Mouse (Mus musculus) R1 (cell line): ENCODE results near the gene Phlpp1.

Experiments used
- DNase-seq: peaks from one replicate; pipeline ENCODE4 v3.0.0-alpha.2; 2018; ENCODE audit warnings: low read depth, low spot score

The Phlpp1 gene

DNA sequence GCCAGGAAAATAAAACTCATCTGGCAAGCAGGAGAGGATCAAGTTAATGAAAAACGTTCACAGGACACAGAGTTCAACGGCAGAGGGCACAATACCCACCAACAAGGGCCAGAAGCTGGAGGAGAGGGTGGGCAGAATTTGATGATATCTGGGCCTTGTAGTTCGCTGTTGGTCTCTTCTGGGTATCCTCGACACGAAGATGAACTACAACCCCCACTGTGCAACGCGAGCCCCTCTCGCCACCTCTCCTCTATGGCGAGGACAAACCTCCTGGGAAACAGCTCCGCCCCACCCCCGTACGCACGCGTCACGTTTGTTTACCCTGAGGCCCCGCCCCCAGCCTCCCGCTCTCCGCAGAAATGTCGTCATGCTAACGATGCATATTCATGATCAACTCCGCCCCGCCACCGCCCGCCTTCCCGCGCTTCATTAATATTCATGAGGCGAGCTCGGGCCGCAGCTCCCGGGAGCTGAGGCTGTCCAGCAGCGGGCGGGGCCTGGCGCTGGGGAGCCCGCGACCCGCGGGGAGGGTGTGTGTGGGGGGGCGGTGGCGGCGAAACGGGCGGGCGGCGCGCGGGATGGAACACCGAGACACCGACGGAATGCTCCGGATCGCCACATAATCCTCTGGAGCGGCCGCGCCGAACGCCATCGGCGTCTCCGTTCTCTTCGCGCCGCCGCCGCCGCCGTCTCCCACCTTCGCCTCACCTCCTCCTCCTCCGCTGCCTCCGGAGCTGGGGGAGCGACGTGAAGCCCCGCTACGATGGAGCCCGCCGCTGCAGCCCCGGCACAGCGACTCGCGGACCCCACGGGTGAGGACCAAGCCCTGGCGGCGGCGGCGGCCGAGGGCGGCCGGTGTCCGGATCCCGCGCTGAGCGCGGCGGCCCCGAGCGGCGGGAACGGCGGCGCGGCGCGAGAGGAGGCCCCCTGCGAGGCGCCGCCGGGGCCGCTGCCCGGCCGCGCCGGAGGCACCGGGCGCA lies at the start of gene Phlpp1:
Phlpp1 (plus strand) TSS at position 512 of the 980 bp plus-strand sequence.
- peak; percentile 99 for DNase-seq

DNA sequence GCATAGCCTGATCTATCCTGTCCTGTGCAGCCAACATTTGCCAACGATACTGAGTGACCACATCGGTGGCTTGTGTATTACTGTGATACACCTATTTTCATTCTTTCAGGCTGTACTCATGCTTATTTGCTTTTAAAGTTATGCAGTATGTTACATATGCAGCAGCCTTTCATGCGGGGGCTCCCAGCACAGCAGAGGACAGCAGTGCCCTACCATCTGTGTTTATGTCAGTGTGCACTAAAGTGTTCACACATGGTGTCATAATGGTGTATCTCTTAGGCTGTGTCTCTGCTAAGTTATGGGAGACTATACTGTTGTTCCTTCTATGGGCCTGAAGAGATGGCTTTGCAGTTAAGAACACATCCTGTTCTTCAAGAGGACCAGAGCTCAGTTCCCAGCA lies 45.0 kb upstream of the Phlpp1 start:
- no peak for DNase-seq

DNA sequence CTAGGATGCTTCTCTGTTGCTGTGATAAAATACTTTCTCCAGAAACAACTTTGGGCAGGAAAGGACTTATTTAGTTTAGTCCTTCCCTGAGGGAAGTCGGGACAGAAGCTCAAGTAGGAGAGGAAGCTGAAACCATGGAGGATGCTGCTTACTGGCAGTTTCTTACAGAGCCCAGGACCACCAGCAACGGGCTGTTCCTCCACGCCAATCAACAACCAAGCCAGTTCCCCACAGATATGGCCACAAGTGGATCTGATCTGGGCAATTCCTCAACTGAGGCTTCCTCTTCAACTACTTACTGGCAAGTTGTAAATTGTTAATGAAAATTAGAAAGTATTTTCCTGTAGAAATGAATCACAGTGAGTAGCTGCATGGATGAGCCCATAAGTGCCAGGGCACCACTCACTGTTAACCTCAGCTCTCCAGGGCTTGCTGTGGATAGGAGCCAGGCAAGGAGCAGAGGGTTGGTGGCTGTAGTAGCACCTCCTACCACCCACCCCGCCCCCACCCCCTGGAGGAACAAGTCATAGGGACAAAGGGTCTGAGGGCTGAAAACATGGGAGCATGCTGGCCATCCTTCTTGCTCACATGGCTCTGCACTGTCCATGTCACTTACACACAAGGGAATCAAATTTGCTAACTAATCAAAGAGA lies 39.7 kb upstream of the Phlpp1 start:
- no peak for DNase-seq

DNA sequence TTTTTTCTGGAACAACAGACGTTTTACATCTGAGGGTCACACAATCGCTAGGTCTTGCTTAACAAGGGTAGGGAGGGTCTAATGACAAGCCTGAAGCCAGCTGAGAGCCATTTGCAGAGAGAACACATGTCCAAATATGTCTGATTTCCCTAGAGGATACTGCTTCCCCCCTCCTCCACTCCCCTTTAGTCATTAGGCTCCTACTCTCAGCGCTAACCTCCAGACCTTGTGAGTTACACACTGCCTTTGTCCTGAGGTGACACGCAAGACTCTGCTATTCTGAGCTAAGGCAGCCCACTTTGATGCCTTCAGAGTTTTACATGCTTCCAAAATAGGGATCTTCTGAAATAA lies 39.2 kb upstream of the Phlpp1 start:
- no peak for DNase-seq

DNA sequence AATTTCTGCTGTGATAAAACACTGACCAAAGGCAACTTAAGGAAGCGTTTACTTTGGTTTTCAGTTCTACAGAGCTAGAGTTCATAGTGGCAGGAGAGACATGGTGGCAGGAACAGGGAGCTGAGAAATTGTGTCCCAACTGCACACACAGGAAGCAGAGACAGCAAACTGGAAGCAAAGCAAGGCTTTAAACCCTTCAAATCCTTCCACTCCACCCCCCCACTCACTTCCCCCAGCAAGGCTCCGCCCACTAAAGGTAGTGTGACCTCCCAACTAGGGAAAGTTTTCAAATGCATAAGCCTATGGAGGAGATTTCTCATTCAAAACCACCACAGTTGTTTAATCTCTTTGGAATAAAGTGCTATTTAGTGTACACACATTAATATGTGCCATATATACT lies 32.9 kb upstream of the Phlpp1 start:
- no peak for DNase-seq

DNA sequence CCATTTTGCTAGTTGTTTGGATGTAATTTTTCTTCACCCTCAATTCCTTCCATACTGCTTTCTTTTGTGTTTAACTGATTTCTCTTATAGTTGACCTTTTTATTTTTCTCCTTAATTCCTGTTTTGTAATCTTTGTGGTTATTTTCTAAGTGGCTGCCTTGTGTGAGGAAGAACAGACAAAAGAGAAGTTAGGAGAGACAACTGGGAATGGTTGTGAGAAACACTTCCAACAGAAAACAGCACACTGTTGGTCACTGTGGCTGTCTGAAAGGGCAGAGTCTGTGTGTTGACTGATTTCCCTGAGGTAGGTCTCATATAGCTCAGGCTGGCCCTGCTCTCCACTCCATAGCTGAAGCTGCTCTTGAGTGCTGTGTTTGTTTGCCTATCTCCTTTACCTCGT lies 32.4 kb upstream of the Phlpp1 start:
- DNase-seq = no peak

DNA sequence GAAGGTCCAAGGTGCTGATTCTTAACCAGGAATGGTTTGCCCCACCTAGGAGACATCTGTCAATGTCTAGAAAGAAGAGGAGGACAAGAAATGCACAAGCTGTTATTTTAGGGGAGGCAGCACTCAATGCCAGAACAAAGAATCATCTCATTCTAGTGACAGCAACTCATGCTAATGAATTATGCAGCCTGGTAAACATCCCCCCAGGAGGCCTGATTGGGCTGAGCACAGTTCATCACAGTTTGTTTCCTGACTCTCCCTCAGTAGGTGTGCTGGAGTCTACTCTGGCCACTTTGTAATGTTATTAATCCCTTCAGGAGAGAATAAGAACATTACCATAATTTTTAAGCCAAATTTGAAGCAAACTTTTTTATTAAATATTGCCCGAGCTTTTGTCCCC lies 29.5 kb upstream of the Phlpp1 start:
- DNase-seq = peak; percentile 15

DNA sequence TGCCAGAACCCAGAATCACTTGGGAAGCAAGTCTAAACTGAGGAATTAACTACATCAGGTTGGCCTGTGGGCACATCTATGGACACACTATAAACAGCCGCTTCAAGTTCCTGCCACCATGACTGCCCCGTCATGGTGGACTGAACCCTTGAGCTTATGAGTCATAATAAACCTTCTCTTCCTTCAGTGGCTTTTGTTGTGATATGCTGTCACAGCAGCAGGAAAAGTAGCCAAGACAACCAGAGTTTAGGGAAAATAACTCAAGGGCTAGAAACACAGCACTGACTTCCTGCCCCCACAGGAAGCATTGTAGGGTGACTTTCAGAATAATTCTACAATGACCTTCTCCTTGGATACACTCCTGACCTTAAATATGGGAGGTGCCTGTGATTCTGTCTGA lies 27.0 kb upstream of the Phlpp1 start:
- DNase-seq = no peak

DNA sequence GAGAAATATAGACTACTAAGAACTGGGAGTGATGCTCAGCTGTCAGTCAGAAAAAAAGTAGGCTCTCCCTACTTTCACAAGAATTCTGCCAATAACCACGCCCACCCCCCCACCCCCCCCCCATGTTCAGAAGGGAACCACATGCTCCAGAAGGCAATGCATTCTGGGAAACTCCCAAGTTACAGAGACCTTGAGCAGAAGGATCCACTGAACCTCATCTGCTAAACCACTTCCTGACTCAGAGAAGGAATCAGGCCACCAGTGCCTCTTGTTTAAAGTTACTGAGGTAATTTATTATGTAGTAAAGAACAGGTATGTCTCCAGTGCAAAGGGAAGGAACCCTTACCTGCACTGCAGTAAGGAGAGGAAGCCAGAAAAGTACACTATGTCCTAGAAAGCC lies 26.5 kb upstream of the Phlpp1 start:
- DNase-seq = no peak

DNA sequence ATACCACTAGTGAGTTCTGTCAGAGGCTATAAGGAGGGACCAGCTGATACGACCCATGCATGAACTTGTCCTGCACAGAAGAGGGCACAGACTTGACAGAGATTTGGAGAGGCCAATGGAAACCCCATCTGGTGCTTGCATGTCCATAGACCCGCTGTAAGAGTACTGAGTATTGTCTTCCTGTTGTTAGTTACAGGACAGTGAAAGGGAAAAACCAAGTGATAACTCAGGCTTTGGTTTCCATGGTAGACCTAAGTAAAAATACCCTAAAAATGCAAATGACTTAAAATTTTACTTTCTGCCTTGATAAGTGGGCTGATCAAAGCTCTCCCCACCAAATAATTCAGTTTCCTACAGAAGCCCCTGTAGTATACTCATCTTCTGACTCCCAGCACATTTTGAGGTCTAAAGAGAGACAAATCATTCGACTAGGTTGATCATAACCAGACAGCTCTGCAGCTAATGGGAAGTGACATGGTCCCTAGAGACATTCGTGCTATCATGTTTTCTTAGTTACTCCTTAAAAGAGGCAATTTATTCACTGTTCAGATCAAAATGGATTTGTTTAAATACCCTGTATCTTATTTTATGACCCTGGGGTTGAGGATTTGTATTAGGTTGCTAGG lies 25.9 kb upstream of the Phlpp1 start:
- DNase-seq = no peak

DNA sequence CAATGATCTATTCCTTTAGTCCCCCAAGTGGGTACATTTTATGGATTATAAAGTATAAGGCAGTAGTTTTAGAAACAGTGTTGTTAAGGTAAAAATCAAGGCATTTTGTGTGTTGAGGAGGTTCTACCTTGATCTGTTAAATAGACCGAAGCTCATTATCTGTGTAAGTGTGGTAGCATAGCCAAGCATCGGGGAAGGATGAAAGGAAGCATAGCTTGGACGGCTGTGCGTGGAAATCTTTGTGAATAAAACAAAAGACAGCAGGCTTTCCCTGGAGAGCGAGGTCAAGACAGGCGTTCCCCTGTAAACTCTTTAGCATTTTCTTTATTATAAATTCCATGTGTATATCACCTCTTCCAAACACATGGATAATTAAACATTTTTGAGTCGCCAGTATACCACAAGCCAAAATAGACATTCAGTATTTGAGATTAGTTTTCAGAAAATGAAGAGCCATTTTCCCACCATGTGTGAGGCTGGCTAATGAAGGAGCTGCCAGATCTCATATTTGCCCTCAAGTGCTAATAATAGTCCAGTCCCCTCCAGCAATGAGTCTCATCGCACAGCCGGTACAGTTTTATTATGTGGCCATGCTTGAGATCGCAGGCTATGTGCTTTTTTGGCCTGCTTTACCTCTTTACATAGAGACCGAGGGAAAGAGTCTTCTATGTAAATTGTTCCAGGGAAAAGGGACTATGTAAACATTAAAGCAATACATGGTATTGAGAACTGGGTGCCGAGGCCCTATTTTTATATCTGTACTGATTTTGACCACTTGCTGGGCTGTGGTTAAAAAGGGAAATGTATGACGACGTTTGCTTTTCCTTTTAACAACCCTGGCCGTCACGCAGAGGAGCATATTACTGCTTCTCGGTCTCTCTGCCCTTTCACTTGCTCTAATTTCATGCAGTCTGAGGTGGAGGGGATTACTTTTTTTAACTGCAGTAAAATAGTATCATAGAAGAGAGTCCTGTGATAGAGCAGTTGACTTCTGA lies 22.9 kb upstream of the Phlpp1 start:
- DNase-seq = no peak

DNA sequence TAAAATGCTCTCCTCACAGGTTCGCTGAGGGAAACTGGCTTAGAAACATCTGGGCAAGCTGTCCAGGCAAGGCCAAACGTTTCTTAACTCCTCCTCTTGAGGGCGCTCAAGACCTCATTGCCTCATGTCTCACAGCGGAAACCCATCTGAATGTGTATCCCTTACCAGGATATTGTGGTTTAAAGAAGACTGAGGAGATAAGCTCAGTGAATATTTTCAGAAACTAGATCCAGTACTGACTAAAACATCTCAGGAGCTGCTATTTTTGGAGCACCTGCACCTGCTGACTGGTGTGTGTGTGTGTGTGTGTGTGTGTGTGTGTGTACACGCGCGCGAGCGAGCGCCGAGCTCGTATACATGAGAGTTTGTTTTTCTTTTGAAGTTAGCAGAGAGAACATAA lies 19.7 kb upstream of the Phlpp1 start:
- peak; percentile 83 for DNase-seq

DNA sequence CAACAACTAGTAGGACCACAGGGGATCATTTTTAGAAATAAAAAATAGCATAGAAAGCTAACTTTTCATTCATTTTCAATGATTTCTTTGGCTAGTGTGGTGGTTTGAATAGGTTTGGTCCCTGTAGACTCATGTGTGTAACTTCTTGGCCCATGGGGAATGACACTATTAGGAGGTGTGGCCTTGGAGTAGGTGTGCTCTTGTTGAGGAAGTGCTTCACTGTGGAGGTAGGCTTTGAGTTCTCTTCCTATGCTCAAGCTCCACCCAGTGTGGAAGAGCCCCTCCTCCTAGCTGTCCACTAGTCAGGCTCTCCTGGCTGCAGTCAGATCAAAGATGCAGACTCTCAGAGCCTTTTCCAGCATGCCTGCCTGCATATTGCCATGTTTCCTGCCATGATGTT lies 18.8 kb upstream of the Phlpp1 start:
- peak; percentile 33 for DNase-seq

DNA sequence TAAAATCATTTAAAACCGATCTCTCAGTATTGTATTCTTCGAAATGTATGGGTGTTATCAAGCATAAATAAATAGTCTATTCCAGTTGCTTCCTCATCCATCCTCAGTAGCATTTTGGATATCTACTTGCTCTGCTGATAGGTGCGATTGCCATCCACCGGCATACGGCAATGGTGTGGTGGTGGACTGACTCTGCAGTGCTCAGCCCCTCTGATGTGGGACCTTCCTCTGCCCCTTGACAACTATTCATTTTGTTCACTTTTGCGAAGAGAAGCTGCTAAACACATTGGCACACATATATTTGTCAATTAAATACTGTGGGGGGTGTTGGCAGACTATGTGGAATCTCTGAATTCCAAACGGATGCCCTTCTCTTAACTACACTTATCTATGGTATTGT lies 17.0 kb upstream of the Phlpp1 start:
- DNase-seq = no peak

DNA sequence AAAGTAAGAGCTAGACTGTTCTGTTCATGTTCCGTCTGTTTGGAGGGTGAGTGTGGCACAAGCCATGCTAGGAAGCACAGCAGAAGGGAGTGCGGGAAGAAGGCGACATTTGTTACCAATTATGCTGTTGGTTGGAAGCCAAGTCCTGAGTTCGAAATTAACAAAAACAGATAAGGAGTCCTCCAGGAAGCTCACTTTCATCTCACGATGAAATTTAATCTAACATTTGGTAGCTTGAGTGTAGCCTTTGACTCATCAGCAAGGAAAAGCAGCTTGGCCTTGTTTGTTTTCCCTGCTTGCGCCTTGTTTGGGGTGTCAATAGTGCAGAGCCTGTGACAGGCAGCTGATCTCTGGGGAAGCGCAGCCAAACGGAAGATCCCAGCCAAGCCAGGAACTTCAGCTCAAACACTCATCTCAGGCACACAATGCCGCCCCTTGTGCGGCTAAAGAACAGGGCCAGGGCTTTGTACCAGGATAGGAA lies 16.4 kb upstream of the Phlpp1 start:
- no peak for DNase-seq

DNA sequence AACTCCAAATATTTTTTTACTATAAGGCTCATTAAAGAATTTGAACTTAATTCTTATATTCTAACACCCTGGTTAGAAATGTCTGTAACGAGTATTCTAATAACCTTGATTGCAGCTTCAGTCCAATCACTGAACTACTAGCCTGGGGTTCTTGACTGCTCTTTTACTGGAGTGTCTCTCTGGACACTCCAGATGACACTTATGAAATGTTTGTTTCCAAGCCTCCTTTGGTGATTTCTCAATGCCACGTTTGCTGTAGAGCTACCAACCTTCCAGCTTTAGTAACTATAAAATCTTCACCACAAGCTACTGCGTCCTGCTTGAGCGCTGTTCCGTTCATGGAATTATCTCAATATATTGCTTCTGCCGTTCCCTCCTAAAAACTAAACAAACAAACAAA lies 15.8 kb upstream of the Phlpp1 start:
- no peak for DNase-seq

DNA sequence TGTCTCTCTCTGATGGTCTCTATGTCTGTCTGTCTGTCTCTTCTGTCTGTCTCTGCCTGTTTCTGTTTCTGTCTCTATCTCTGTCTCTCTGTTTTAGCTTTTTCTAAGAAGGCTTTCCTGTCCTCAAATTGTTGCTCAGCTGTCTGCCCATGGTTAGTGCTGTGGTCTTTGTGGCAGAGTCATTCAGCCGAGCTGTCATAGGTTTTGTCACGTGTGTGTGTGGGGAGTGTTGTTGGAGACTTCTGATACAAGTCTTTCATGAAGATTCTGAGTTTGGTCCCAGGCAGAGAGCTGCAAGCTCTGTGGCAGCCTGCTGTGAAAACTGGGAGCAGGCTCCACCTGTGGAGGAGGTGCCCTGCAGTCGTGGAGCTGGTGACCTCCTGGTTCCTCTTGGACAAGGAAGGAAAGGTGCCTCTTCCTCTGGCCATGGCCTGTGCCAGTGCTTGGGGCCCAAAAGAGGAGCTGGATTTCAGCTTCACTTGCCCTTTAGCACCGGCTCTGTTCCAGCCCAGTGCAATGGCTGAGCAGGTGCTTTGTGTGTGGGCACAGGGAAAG lies 13.5 kb upstream of the Phlpp1 start:
- no peak for DNase-seq

DNA sequence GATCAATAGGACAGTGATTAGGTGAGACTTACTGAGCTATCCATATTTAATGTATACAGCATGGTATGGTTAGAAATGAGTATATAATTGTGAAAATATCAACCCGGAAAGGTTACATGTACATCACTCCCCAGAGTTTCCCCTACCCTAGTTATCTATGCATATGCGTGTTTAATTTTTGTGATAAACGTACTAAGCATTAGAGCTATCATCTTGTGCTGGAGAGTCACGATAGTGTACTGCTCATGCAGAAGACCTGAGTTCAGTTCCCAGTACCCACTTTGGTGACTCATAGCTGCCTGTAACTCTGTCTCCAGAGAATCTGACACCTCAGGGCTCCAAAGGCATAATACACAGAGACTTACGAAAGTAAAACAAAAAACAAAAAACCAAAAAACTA lies 11.9 kb upstream of the Phlpp1 start:
- no peak for DNase-seq

DNA sequence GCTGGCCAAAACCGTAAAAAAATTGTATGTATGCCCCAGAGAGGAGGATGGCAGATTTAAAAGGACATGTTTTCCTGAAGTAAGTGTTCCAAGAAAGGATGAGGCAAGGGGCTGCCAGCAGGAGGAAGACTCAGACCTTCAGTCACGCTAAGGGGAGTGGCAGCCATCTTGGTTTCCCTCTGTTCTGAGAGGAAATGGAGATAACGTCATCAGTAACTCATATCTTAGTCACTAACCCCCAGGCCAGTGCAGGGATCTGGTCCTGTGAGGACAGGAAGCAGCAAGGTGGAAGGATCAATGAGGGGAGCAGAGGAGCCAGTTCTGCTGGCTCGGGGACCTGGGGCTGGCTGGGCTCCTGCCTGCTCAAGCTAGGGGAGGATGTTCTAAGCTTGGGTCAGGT lies 10.6 kb upstream of the Phlpp1 start:
- DNase-seq = no peak

DNA sequence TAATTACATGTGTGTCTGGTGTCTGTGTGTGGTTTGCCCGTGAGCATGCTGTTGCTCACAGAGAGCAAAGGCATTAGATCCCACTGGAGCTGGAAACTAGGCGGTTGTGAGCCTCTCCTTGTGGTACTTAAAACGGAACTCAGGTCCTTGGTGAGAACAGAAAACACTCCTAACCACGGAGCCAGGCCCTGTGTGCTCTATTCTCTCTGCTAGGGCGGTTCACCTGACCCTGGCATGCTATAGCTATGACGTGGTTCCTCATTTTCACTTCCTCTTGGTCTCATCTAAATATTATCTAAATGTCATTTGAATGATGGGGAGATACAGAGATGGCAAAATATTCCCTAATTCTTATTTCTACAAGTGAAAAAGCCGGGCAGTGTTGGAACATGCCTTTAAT lies 9.0 kb upstream of the Phlpp1 start:
- DNase-seq = no peak

DNA sequence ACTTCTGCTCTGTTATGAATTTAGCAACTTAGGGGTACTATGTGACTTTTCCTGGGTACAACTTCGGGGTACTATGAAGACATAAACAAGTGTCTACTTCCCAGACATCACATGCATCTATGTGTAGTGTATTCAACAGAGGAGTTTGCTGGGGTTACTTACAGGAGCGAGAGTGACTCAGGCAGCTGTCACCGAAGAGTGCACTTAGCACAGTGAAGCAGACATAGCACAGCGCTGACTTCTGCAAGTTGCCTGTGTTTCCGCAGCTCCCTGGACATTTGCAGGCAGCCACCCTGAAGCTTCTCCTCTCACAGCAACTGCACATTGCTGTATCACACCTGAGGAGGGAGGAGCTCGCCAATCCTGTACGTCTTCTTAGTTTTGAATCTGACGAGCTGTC lies 8.2 kb upstream of the Phlpp1 start:
- no peak for DNase-seq
